ENCODE assay signal across 8 mouse cellular contexts in the genomic region with DNA sequence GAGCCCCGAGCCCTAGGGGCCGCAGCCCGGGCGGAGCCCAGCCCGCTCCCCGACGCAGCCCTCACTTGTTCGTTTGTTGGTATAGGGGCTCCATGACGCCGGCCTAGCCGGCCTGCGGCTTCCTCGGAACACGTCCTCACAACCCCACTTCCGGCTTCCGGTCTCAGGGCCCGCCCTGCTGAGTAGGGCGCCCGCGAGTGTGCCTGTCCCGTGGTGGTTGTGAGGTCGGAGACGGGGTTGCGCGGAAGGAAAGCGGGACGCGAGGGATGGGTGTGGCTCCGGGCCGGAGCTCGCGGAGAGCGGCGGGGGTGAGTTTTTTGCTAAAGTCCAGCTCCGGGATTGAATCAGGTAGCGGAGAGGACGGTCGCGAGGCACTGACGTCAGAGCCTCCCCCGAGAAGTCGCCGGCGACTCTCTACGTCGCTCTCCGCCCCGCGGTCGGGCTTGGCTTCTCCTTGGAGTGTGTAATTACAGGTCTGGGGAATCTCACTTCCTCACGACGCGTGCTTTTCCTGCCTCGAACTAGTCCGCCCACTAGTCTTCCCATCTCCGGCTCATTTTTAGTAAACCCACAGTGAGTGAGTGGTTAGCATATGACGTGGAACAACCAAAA. TPM values are rescaled to one million over a fixed set of nuclear protein-coding genes. Genes with fewer than 3 reads are reported as not detected.
DNase-seq lines count a peak whose midpoint lies in the region; ATAC-seq and TF ChIP-seq lines count a peak whose summit lies in the region.

A gene (minus strand): TSS at position 334 of the 612 bp plus-strand sequence.

- peak; percentile 74 for TF ChIP-seq POLR2A in cortical plate, adult 2 months (IDR thresholded peaks at IDR 0.05; ENCODE audit: extremely low read depth, insufficient read depth, low read length)

- peak; percentile 92 for ATAC-seq in activated CD4-positive, CD25-positive, alpha-beta regulatory T cell, adult 4 months
- ATAC-seq in megakaryocyte progenitor cell, adult 5-6 weeks (replicated peaks; ENCODE audit: poor library complexity), result peak; percentile 93

- peak within 1 kb of the TSS; percentile 99 for H3K27ac ChIP-seq in cortical plate, adult 2 months (ENCODE audit: insufficient read depth, low read length)

- H3K4me3 ChIP-seq in cortical plate, adult 2 months (ENCODE audit: insufficient read depth, low read length), result peak within 1 kb of the TSS; percentile 85

- no peak for TF ChIP-seq CTCF in cortical plate, adult 2 months (IDR thresholded peaks at IDR 0.05; ENCODE audit: extremely low read depth, insufficient read depth, low read length)

- DNase-seq in gastrocnemius, postnatal 10 days, result peak; percentile 86
- peak; percentile 97 for DNase-seq in induced T-regulatory cell, adult 2 months (ENCODE audit: low read depth)
- DNase-seq in left cerebral cortex, adult 9 months (ENCODE audit: low spot score in 2 of 2), result peak; percentile 68 to 91
- peak; percentile 85 for DNase-seq in right cerebral cortex, postnatal 14 days
- DNase-seq in urinary bladder, postnatal 36 days (ENCODE audit: low spot score in 2 of 2), result peak; percentile 85 to 88

- H3K4me1 ChIP-seq in cortical plate, adult 2 months (ENCODE audit: control insufficient read depth, insufficient read depth, low read length), result 0 out of 2 replicates have a peak, but pooled peaks cover 2% of the 10 kb centered on the region

RNA-seq across cellular contexts. Expression of the gene that starts here (rescaled TPM):
- polyA plus RNA-seq in activated CD4-positive, CD25-positive, alpha-beta regulatory T cell, adult 4 months (2017; shearing (Covaris generic)), result 10 to 100 TPM; 49.9 to 56.6 TPM
- polyA plus RNA-seq in cortical plate, adult 2 months (2012; rRNA removed), result 92.3 and 99.9 TPM in 2 replicates
- total RNA-seq in gastrocnemius, postnatal 10 days (2021), result 10 to 100 TPM; 50.8 to 51.1 TPM
- total RNA-seq in megakaryocyte progenitor cell, adult 5-6 weeks (2015), result 42.3 and 48.3 TPM in 2 replicates
- 42.2 and 44.1 TPM in 2 replicates for total RNA-seq in megakaryocyte progenitor cell, adult 5-6 weeks (2017)

Comparison
In these comparisons a context has a peak if more than half of its experiments do, and no peak if none do; other contexts are left out.
1. Peak in every context shown above with its lines: DNase-seq, ATAC-seq, H3K4me3 ChIP-seq and H3K27ac ChIP-seq.